Mouse (Mus musculus): ENCODE data around the gene Tctn1.

Tctn1 gene

DNA sequence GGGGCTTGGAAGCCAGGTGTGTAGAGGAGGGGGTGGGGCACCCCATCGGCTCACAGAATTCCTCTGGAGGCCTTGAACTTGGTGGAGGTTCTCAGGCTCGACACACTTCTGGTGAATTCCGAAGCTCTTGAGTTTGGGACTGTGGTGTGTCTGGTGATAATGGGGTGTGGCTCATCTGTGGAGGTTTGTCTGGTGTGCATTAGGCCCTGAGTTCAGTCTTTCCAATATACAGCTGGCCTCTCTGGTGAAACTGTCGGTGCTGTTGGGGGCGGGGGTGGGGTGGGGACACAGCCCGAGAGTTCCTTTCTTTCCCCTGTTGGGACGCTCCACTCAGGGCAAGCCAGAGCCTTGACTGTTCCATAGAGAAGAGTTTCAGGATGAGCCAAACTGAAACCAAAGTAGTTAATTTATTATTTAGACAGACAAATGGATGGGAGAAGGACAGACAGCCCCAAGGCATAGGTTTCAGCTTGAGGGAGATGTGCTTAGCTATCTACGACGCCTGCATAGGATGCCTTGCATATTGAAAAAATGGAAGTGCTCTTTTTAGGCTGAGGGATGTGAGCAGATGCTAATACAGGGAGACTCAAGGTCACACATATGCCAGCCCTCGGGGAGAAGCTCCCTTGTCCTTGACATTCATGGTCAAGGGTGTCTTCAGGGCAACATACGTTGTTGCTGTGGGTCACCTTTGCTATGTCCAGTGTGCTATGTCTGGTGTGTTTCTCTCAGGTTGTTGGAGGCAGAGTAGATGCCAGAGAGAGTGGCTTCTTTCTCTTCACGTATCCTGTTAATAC, 46.0 kb downstream of the Tctn1 start:
- DNase-seq = no peak

DNA sequence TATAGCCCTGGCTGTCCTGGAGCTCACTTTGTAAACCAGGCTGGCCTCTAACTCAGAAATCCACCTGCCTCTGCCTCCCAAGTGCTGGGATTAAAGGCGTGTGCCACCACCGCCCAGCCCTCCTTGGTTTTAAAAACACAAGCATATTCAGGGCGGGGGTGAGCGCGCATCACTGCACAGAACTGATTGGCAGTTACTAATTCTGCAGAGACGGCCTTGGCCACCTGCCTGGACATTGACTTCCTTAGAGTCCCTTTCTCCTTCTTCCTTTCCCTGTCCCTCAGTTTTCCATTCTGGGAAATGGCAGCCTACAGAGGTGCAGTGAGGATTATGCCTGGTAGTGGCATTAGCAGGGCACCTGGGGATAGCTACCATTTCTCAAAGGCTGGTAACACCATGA, 46.6 kb downstream of the Tctn1 start:
- DNase-seq = no peak

DNA sequence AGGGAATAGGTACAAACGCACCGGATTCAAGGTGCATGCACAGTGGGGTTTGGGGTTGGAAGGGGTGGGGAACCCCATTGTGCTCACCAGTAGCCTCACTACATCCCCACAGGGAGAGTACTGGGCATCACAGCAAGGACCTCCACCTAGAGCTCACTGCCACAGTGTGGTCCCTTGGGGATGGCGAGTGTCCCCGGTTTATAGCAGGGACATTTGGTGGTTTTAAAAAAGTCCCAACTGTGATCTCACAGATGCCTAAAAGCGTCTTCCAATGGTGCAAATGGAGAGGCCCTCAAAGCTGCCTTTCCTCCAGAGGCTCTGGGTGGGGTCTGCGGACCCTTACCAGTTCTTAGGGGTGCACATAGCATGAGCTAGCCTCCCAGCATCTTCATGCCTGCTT, 50.4 kb downstream of the Tctn1 start:
- no peak for DNase-seq

DNA sequence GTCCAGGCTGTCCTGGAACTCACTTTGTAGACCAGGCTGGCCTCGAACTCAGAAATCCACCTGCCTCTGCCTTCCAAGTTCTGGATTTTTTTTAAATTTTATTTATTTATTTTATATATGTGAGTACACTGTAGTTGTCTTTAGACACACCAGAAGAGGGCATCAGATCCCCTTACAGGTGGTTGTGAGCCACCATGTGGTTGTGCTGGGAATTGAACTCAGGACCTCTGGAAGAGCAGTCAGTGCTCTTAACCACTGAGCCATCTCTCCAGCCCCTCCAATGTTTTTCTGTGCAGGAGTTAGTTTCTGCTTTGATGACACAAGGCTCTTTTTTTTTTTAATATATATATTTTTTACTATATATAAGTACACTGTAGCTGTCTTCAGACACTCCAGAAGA, 51.4 kb downstream of the Tctn1 start:
- peak; percentile 50 for DNase-seq

DNA sequence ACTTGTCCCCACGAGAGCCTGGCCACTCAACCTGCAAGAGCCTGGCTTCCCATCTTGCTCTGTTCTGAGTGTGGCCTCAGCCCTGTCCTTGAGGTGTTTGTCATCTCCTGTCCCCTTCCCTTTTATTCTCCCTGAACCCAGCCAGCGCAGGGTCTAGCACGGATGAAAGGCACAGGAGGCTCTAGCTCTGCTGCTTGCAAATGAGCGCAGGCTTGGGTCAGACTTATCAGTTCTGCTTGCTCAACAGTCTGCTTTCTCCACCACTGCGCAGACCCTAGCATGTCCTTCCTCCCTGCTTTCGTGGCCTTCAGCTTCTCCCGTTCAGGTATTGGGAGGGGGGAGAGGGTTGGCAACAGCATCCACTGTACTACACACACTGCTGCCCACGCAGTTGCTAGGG, 52.1 kb downstream of the Tctn1 start:
- DNase-seq = no peak

DNA sequence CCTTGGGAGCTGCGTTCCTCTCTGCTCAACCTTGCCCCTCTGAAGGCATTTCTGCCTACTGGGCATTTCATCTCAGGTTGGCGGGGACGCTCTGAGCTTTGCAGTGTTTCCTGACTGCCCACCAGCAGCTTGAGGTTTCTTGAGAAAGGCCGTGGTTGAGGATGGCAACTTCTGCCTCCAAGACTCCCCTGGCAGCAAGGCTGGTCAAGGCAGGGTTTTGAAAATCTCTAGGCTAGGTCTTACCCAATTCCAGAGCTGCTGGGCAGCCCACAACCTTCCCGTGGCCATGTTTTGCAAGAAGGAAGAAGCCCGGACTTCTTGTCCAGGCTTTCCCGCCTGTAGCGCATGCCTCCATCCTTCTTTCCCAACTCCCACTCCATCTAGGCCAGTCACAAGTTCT, 53.4 kb downstream of the Tctn1 start:
- DNase-seq = no peak

DNA sequence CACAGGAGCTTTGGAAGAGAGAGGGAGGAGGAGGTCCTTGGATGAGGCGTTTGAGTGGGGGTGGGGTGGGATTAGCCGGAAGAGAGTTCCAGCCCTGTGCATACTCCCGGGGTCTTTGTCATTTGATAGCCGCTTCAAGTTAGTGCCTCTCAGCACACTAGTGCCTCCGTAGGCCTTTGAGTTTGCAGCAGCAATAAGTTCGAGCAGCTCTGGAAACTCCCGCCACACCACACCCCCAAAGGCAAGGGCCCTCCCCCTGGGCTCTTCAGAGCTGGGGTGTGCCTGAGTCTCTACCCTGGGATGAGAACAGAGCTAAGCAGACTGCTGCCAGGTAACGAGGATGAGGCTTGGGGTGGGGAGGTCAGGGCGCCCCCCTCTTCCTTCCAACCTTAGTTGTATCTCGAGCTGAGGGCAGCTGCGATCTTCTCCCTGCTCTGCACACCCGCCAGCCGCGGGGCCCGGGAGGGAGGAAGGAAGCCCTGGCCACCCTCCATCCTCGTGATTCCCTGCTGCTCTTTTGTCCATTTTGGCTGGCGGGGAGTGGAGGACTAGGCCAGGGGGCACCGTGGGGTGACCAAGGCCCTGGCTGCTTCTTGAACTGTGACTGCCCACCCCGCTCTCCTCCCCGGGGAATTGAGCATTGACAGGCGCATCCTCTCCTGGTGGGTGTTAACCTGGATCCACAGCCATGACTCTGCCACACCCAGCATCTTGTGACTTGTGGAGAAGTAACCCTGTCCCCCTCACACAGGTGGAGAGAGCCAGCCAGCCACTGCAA, 54.5 kb downstream of the Tctn1 start:
- DNase-seq = peak; percentile 78

DNA sequence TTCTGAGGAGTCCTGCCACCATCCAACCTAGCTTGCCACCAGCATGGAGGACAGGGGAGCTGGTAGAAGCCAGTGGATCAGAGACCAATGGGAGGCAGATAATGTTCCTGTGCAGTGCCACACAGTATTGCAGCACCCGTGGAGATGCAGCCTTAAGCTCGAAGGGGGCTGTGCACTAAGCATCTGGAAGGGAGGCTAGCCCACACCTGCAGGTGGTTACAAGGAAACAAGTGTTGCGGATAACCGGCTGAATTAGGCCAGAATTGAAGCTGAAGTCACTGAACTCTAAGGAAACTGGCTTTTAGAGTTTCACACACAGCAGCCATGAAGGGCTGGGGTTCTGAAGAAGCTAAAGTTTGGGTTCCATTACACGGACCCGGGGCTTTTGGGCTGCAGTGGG, 55.4 kb downstream of the Tctn1 start:
- peak; percentile 68 for DNase-seq

DNA sequence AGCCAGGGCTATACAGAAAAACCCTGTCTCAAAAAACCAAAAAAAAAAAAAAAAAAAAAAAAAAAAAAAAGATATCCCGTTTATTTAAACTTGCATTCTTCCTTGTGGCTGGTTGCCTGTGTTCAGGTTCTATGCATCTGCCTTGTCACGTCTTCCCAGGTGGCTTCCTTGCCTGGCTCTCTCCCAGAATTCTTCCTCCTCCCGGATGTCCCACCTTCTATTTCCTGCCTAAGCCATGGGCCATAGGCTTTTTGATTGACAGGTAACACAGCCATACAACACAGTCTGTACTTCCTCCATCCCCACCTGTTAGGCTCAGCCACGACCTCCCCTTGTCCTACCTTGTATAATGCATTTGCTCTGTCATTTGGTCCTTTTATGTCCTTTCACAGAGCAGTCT, 57.8 kb downstream of the Tctn1 start, which contains the start of gene Hvcn1:
Hvcn1 (plus strand) TSS at position 330 of the 400 bp plus-strand sequence.
- DNase-seq = no peak

DNA sequence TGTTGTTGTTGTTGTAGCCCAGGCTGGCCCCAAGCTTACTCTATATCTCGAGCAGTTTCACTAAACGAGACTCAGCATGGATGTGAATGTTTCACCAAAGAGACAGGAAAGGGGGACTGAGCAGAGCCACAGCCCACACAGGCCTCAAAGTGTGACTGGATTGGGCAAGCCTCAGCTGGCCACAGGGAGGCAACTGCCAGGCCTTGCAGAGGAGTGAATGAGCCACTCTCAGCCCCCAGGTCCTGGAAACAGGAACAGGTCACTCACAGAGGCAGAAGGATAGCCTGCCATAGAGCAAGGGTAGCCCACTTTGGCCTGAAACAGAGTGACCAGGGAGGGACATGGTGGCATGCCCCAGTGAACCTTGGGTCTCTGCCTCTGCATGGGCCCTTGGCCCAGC, 60.1 kb downstream of the Tctn1 start:
- no peak for DNase-seq

DNA sequence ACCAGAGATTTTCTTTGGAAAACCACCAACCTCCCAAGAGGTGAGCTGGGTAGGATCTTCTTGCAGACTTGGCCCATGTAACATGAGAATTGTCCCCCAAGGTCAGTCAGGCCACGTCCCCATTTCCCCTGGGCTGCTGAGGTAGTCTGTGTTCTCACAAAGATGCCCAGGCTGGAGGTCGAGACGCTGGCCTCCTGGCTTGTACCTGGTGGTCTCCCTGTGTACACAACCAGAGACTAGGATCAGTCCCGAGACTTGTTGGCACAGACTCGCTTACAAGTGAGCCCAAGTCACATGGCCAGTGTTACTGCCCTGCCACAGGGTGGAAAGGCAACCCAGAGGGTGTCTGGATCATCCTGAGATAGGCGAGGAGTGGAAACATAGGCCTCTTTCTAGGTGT, 62.4 kb downstream of the Tctn1 start:
- DNase-seq = peak; percentile 7

DNA sequence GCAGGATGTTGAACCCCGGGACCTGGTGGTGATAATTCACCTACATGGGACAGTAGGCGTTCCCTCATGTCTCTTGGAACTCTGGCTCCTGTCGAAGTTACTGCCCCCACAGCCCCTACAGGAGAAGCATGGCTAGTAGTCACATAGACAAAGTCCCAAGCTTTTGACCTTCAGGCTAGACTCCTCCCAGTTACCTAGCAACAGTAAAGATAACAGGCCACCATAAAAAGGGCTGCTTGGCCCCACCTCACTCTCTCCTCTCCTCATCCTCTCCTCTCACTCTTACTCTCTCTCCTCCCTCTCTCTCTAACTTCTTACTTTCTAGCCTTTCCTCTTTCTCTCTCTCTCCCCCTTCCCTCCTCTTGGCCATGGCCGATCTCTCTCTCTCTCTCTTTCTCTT, 63.4 kb downstream of the Tctn1 start:
- no peak for DNase-seq

DNA sequence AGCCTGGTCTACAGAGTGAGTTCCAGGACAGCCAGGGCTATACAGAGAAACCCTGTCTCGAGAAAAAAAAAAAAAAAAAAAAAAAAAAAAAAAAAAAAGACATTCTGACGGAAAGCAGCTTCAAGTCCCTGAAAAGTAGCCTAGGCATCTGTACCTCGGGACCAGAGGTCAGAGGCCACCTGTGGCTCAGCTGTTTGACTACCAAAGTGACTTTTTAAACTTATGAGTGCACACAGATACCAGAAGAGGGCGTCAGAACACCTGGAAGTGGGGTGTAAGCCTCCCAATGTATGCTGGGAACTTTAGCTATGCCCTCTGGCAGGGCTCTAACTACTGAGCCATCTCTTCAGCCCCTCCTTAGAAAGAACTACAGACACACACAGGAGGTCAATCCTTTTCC, 71.9 kb downstream of the Tctn1 start:
- no peak for DNase-seq

DNA sequence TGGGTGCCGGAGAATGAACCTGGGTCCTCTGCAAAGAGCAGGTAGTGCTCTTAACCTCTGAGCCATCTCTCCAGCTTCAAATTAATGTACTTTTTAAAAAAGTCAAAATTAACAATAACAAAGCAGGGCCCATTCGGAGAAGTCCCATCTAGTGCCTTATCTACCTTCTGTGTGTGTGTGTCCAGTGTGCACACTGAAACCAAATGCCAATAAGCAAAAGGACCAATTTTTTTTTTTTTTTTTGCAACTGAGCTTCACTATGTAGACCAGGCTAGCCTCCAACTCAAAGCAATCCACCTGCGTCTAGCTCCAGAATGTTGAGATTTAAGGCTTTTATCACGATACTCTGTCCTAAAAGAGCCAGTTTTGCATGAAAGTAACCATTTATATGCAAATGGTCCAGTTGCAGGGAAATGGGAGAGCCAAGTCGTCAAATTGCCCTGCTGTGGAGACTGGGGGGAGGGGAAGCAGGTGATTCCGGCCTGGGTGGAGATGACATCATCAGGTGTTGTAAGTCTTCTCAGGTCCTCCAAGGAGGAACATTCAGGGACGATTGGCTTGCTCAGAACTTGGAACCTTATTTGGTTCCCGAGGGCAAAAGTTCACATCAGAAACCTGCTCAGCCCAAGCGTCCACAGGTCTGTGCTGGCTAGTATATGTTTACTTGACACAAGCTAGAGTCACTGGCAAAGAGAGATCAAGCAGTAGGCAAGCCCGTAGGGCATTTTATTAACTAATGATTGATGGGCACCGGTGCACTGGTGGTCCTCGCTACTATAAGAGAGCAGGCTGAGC, 72.8 kb downstream of the Tctn1 start:
- no peak for DNase-seq

DNA sequence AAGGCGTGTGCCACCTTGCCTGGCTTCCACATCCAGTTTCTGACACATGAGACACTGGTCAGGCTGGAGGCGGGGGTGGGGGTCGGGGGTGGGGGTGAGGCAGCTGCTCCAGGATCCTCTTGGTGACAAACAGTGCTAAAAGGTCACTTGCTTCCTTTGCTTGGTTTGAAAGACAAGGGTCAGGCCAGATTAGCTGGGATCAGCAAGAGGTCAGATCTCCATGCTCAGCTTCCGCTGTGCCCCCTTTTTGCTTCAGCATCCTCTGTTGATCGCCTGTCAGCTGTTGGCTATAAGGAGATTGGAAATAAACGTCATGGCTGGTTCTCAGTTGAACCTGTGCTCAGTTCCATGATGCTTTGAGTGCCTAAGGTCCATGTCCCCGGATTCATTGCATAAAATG, 73.8 kb downstream of the Tctn1 start:
- no peak for DNase-seq

DNA sequence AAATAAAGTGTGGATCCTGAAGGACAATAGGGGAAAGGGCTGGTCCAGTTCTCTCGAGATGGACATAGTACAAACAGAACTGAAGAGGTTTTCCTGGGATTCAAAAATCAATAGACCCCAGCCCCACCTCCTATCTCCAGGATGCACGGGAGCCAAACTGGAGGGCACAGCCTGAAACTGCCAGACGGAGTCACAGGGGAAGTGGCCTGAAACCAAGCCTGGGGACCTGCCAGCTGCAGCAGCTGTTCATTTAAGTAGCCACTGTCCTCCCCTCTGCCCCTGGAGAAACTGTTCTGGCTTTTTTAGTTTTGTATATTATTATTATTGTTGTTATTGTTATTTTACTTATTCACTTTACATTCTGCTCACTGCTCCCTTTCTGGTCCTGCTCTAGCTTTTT, 75.1 kb downstream of the Tctn1 start:
- no peak for DNase-seq

Measured in thymus, postnatal 4 days (tissue).